Mouse (Mus musculus): ENCODE measurements at regions not wholly inside any gene's neighbourhood (a gene's known extent, or its start where the extent isn't known, plus 50 kb on each side); places are given as distances from the start of the nearest gene placed in this dataset.
A peak's percentile ranks its signal among the peaks of the same experiment; 100 is the strongest.

DNA sequence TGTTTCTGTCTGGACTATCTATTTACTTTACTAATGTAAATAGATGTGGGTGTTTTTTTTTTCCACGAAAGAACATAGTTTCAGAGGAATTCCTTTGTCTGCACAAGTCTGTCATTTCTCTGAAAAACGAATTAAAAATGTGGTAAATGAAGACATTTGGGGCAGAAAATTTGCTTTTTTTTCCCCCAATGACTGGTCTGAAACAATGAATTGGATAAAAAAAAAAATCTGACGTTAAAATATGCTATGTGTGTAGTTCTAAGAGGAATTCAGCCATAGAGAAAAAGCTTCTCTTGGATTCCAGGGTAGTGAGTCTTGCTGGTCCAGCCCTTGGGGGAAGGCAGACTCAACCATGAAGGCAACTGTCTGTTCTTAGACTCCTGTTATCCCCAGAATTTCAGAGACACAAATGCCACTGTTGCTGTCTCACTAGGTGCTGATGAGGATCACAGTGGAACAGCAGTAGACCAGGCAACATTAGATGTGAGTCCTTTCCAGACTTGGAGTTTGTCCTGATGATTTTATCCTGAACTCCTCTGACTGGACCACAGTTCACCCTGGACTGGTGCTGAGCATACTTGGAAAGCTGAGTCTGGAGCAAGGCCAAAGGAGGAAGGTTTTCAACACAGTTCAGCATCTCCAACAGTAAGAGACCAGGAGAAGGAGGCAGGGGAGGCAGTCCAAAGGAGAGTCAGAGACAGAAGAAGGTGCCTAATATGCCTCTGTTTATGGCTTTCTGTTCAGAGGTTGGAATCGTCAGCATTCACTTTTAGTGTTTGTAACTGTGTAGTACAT is 162.3 kb upstream of the Foxq1 start:
- ATAC-seq (replicated peaks; ENCODE audit: poor library complexity) = no peak

DNA sequence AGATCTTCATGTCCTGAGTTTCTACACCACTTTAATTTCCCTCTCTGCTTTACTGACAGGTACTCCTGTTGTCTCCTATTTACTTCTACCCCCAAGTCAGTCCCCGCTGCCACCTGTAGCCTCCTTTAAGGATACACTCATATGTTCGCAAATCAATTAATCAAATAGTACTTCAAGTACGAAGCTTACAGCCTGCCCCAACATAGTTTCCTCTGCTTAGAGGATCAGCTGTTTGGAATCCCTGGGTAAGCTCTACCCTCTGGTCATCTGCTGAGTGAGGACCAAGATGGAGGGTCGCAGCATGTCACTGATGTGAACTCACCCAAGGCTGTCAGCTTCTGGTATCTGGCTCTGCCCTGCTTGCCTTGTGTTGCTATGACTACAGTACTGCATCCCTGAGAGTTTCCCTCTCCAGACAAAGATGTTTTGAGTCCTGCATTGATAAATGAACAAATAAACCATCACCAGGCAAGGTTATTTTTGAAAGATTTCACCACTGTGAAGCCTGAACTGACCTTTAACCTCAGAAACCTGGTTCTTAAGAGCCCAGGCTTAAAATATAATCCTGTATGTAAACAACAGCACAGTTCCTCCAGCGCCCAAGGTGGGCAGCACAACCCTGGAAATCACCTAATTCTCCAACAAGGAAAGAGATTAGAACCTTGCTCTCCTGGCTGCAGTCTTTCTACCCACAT is 159.6 kb upstream of the Foxq1 start:
- no peak for ATAC-seq (replicated peaks; ENCODE audit: poor library complexity)

DNA sequence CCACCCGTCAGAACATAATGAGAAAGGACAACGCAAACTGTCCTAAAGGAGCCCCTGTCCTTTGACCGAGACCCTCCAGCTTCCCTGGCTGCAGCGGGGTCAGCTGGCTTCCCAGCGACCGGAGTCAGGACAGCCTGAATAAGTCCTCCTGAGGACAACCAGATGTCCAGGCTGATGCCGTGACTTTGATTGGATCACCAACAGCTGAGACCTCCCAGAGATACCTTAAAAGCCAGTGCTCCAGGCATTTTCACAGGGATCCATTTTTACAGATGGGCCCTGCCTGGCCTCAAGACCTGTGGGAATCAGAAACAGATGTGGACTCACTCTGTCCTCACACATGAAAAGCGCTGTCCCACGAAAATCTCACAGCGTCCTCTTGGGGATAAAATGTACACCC is 158.7 kb upstream of the Foxq1 start:
- no peak for ATAC-seq (replicated peaks; ENCODE audit: poor library complexity)

DNA sequence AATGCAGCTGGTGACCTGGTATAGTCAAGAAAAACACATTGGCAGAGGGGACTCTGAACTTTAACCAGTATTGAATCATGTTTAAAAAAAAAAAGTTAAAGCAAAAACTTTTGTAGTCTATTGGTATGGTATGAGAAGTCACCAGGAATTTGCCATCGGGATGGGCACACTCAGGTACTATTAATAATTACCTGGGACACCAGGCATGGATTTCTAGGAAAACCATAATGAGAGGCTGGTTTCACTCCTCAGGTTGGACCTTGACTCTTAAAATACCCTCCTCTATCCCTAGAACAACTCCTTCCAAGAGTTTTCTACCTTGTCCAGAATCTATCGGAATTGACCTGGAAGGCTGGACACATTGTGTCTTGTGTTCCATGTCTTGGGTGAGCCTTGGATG is 155.5 kb upstream of the Foxq1 start:
- ATAC-seq (replicated peaks; ENCODE audit: poor library complexity) = no peak

DNA sequence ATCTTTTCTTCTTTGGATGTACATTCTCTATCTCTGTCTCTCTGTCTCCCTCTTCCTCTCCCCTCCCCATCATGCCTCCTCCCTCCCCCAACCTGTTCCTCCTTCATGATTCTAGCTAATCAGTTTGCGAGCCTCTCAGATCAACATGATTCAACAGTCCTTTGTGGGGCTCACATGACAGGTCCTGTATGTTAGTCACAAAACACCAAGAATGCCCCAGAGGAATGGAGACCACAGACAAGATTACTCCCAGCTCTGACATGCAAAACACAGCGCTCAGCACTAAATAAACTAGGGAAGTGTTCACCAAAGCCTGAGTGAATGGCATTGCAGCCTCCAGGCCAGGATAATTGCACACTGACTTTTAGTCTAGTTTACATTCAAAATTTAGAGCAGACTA is 150.6 kb upstream of the Foxq1 start:
- no peak for ATAC-seq (replicated peaks; ENCODE audit: poor library complexity)

DNA sequence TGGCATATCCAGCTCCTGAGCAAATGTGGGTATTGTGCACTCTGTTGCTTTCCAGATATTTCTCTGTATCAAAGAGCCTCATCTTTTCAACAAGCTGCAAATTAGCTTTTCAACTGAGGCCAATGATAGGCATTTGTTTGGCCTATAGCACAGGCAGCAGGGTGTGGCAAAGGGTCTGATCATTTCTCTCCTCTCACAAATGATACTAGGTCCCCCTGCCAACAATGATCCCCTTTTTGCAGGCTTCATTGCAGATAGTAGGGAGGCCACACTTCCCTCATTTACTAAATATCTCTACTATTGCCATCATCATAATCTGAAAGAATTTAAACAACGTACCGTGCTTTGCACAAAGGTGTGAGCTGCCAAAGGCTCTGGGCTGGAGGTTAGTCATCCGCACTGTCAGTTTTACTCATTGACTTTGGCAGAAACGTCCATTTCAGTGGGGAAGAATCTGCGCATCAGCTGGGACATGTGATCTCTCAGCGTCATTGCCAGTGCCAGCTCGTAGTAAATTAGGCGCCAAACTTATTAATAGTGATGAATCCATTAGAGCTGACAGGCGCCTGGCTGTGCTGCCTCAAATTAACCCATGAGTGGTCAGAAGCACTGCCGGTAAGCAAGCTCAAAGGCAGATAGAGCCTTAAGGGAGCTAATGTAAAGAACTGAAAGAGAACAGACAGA is 147.4 kb upstream of the Foxq1 start:
- ATAC-seq (replicated peaks; ENCODE audit: poor library complexity) = no peak

DNA sequence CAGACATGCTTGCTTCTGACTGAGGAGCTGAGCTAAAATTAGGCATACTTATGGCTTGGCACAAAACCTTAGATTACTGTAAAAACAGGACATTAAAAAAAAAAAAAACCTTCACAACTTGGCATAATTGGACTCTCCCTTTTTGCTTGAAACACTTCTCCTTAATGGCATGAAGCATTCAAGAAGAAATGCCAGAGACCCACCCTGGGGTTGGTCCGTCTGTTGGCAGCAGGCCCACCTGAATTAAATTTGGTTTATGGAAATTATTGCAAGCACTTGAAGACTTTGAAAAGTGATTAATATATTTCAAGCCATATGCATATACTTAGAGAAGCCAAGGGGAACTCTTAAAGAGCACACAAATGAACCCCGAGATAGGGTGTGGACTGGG is 146.8 kb upstream of the Foxq1 start:
- ATAC-seq (replicated peaks; ENCODE audit: poor library complexity) = no peak

DNA sequence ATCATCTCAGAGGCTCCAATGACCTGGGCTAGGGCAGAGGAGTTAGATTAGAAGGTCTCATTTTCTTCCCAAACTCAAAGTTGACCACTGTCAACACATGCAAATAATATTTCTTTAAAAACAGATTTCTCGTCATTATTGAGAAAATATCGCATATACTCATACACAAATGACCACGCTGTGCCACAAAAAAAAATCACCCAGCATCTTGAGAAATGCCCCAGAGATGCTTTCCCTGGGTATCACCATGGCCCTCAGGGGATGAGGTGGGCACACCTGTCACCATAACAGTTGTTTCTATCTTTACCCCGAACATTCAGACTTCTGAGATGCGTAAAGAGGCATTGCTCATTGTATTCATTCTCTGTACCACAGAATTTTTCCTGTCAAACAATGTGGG is 134.4 kb upstream of the Foxq1 start:
- ATAC-seq (replicated peaks; ENCODE audit: poor library complexity) = no peak

DNA sequence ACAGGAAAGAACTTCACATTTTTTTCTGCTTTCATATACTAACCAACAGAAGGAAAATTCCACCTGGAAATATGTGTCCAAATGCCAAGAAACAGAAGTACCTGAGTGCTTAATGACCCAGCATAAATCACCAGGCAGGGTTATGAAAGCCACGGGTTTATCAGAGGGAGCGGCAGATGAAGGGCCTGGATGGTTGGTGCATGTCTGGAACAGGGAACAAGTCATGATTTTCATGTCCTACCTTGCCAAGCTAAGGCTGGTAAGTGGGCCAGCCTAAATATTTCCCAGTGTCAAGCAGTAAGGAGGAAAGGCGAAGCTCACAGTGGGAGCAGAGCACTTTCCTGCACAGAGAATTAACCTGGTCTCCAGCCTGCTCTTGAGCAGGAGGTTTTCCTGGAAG is 132.3 kb upstream of the Foxq1 start:
- ATAC-seq (replicated peaks; ENCODE audit: poor library complexity) = no peak

DNA sequence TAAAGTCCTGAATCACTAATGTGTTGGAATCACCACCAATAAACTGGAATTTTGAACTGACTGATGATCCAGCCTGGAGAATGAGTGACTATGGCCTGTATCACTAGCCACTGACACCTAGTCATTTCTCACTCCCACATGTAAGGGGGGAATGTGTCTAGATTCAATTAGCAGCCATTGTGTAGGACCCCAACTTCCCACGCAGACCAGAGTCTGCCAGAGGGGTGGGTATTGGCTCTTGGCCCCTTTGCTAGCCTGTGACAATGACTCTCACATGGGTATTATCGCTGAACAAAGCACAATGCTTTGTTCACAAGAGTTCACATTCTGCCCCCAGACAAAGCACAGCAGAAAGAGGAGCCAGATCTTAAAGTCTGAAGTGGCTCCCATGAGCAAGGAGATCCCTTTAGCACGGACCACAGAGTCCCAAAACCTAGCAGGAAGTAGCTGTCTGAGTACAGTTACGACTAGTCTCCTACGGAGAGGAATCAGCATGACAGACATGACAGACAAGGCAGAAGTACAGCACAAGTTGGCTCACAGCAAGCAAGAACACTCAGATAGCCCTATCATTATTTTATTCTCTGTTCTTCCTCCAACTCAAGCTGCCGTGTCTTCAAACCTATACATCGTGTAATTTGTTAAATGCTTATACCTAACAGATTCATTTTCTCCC is 130.0 kb upstream of the Foxq1 start:
- ATAC-seq (replicated peaks; ENCODE audit: poor library complexity) = no peak

DNA sequence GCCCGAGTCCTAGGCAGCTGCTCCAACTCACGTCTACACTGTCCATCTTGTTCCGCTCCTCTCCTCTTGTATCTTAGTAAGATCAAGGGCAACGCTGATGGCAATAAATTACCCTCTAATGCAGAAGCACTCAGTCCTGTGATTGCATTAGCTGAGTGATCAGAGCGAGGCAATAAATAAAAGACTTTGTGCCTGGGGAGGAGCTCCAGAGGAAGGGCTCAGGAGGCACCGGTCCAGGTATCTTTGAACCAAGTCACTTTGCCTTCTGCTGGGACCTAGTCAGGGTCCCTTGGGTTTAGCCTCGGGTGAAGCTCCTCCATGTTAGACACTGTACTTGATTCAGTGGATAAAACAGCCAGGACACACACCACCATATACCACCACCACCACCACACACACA is 119.5 kb upstream of the Foxq1 start:
- ATAC-seq (replicated peaks; ENCODE audit: poor library complexity) = no peak

DNA sequence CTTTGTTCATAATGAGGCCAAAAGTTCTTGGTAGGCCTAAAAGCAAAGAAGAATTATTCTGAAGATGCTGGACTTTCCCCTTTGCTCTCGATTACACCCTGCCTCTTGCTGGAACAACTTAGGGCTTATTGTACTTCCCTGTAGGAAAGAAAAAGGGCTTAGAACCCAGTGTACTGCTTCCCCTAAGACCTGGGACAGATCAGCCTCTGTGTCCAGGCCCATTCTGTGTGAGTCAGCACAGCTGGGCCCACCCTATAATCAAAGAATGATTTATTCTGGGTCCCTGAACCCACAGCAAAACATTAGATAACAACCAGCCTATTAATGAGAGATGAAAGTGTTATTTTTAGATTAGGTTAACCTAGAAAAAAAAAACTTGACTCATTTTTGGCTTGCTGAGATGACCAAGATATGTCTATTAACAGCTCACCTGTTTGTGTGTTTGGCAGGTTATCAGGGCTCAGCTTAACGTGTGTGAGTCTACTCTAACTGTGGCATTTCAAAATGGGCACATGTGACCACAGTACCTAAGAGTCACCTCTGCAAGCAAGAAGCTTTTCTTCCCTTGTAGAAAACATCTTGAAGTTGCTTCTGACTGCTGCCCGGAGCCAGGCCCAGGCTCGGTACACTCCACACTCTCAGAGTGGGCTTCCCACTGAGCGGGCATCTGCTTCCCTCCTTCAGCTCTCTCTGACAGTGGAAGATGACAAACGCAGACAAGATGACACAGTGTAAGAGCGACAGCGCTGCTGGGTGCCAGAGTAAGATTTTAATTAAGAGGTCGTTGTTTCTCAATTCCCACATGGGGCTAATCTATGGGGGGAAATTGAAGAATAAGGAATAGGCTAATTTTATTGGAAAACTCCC is 115.9 kb upstream of the Foxq1 start:
- no peak for ATAC-seq (replicated peaks; ENCODE audit: poor library complexity)

DNA sequence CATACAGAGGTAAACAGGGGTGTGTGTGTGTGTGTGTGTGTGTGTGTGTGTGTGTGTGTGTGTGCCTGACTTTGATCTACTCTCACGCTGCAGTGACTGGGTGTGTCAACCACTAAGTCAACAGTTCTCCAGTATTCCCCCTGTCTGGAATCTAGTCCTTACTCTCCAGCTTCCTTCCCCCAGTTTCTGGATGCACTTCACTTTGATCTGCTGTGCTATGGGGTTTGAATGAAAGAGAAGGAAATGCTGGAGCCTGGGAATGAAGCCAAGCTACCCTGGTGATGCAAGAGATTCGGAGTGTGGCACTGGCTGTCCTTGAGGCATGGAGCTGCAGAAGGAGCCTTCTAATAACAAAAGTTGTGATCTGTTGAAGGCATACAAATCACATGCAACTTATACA is 97.1 kb upstream of the Foxq1 start:
- no peak for ATAC-seq (replicated peaks; ENCODE audit: poor library complexity)

DNA sequence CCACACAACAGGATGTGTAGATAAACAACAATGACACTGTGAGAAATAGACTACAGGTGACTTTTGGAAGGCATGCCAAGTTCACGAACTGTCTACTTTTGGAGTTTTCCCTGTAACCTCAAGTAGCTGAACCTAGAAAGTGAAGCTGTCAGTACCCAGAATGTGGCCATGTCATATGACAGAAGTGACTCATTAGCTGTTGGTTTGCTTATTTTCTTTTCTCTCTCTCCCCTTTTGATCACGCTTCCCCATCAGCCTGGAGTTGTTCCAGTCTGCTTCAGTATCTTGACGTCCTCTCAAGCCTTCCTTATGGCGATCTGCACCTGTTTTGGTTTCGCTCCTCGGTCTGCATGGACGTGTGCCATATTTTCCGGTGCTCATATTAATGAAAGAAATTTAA is 90.8 kb upstream of the Foxq1 start:
- no peak for ATAC-seq (replicated peaks; ENCODE audit: poor library complexity)

DNA sequence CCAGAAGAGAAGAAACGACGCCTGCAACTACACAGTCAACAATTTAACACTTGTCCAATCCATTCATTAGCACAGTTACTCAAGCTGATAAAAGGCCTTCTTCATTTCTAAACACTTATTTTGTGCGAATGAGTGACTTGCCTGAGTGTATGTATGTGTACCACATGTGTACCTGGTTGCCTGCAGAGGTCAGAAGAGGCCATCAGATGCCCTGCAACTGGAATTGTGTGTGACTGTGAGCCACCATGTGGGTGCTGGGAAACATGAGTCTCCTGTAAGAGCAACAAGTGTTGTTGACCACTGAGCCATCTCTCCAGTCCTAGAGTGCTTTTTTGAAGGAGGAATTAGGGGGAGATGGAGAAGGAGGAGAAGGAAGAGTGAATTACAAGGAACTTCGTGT is 90.2 kb upstream of the Foxq1 start:
- ATAC-seq (replicated peaks; ENCODE audit: poor library complexity) = no peak

DNA sequence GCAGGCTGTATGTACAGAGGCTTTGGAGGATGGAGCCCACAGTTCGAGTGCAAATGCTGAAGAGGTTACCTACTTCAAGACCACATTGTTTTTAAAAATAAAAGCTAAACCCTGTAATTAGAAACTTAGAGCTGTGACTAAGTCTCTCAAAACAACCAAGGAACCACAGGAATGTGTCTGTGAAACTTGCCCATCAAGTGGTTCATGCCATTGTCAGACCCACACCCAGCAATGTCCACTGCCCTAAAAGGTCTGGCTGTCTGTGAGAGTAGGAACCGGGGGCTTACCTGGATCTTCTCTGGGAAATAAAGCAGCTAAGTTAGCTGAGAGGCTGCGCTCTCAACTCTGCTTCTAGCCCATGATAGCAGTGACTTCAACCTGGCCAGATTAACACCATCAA is 87.8 kb upstream of the Foxq1 start:
- ATAC-seq (replicated peaks; ENCODE audit: poor library complexity) = no peak

DNA sequence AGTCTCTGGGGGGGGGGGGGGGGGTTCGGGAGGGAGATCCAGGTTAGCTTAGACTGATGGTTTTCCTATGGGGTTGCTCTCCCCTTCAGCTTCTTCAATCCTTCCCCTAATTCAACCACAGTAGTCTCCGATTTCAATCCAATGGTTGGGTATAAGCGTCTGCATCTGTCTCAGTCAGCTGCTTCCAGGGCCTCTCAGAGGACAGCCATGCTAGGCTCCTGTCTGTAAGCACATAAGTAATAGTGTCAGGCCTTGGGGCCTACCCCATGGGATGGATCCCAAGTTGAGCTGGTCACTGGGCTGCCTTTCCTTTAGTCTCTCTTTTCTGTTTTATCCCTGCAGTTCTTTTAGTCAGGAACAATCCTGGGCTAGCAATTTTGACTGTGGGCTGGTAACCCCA is 87.0 kb upstream of the Foxq1 start:
- no peak for ATAC-seq (replicated peaks; ENCODE audit: poor library complexity)

DNA sequence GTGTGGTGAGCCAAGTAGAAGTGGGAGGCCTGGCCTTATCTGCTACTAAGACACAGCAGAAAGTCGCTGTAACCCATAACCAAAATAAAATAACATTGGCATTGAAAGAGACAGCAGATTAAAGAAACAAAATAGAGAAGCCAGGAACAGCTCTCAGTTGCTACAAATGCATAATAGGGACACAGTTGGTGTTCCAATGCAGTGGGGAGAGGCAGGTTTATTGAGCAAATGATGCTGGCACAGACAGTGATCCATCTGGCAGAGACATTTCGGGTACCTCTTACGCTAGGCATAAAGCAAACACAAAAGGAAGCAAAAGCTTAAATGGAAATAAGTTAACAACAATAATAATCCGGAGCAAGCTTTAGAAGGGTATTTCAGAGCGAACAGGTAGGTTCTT is 83.6 kb upstream of the Foxq1 start:
- no peak for ATAC-seq (replicated peaks; ENCODE audit: poor library complexity)

DNA sequence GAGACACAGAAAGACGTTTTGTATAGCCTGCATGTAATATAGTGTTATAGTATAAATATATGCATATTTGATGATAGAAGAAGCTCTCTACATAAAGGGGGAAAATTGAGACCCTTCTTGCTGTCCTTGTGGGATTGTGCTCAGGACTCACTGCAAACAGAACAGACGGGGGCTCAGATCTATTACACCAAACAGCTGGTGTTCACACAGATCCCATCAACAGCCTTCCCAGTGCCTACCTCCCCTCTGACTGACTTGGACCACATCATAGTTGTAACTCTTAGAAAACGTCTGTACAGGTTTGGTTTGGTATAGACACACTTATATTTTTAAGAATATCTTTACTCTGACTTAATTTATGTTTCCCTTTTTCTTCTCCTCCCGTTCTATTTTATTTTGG is 83.1 kb upstream of the Foxq1 start:
- no peak for ATAC-seq (replicated peaks; ENCODE audit: poor library complexity)

DNA sequence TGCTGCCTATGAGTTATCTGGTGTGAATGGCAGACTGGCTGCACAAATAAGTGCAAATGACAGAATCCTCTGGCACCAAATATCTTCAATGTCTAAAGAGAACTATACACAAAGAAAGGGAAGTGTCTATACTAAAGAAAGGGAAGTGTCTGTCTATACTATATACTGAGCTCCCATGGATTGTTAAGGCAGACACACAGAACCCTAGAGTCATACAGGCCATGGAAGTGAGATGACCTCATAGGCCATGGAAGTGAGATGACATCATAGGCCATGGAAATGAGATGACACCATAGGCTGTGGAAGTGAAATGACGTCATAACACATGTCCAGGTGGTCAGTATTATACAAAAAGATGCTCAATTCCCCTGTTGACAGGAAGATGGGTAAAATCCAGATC is 82.7 kb upstream of the Foxq1 start:
- ATAC-seq (replicated peaks; ENCODE audit: poor library complexity) = peak; percentile 20; the same call in 1 of the 2 replicates

DNA sequence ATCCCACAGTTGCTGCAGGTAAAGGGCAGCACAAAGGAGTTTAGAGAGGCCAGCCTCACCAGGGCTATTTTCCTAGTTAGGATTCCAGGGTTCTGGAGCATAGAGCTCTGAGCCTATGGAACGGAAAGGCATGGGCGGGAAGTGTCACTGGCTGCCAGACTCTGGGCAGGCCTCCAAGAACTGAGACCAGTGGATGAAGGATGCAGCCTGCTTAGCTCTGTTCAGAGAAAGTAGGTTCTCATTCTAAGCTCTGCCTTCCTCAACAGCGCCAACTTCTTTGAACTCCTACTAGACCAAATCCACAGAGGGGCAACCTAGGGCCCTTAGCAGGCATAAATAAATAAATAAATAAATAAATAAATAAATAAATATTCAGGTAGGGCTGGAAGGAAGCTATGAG is 80.1 kb upstream of the Foxq1 start:
- no peak for ATAC-seq (replicated peaks; ENCODE audit: poor library complexity)
